Mouse (Mus musculus): Measurements from ENCODE around the gene Utf1.

Gene Utf1

GRCm38 (mm10) chr7:139943674-139944281 lies at the start of gene Utf1:
Gene Utf1 (plus strand): TSS chr7:139943789.
- DNase-seq (ENCODE audit: low spot score), result no peak

GRCm38 (mm10) chr7:139894655-139895557 lies 48.7 kb upstream of the Utf1 start, which contains the start of gene Kndc1:
Gene Kndc1 (plus strand): TSS chr7:139894696.
- DNase-seq (ENCODE audit: low spot score), result no peak

DNA sequence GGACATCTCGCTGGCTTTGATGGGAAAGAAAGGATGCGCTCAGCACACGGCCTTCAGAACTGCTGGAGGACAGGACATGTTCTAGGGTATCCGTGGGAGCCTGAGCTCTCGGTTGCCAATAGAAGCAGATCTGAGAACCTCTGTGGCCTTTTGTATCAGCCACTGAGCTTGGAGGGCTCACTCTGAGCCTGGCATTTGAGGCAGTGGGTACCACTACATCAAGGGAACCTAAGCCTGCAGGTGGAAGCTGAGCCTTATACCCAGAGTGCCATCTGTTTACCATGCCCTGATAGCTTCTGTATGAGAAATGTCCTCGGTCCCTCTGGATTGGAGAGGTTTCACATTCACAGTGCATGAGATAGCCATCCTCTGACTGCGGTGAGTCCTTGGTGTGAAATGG lies 47.3 kb upstream of the Utf1 start:
- no peak for DNase-seq (ENCODE audit: low spot score)

GRCm38 (mm10) chr7:139896796-139897195 lies 46.8 kb upstream of the Utf1 start:
- no peak for DNase-seq (ENCODE audit: low spot score)

DNA sequence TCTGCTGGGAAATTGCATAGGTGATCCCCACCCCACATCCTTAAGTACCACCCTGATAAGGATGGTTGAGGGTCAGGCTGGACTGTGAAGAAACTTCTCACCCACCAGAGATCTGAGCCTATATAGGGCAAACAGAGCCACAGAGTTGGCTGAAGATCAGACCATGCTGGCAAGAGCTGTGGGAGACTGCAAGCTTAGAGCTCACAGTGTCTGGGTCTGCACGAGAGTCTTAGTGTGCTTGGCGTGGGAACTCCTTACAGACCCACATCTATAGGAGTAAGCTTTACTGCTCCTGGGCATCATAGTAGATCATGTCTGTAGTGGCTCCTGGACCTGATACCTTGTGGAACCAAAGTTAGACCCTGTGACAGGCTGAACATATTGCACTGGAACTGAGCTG lies 45.0 kb upstream of the Utf1 start:
- no peak for DNase-seq (ENCODE audit: low spot score)

GRCm38 (mm10) chr7:139899505-139899904 lies 44.1 kb upstream of the Utf1 start:
- DNase-seq (ENCODE audit: low spot score), result no peak

- DNase-seq (ENCODE audit: low spot score), result no peak
These were observed 43.1 kb upstream of the Utf1 start for GRCm38 (mm10) chr7:139900456-139900855.

- DNase-seq (ENCODE audit: low spot score), result no peak
These were observed 42.7 kb upstream of the Utf1 start for GRCm38 (mm10) chr7:139900896-139901295.

- DNase-seq (ENCODE audit: low spot score), result no peak
These were observed 41.6 kb upstream of the Utf1 start for GRCm38 (mm10) chr7:139901981-139902380.

DNA sequence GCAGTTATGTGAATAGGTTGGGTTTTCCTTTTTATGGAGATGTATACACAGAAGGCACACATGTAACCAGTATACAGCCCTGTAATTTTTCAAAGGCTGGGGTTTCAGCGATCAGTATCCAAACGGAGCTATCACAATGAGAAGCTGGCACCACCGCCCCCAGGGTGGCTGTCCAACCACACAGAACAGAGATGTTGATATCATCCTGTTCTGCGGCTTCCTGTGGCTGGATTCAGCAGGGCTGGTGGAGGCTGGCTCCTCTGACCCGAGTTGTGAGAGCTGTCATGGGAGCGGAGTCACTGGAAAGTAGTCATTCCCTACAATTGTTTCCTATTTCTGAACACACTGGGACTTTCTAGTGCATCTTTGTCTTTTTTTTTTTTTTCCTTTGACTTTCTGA lies 38.3 kb upstream of the Utf1 start:
- no peak for DNase-seq (ENCODE audit: low spot score)

GRCm38 (mm10) chr7:139905661-139906060 lies 37.9 kb upstream of the Utf1 start:
- peak; percentile 14 for DNase-seq (ENCODE audit: low spot score)

- DNase-seq (ENCODE audit: low spot score), result no peak
These were observed 35.4 kb upstream of the Utf1 start for GRCm38 (mm10) chr7:139908176-139908575.

GRCm38 (mm10) chr7:139909469-139909868 lies 34.1 kb upstream of the Utf1 start:
- DNase-seq (ENCODE audit: low spot score), result no peak

GRCm38 (mm10) chr7:139910204-139910835 lies 33.3 kb upstream of the Utf1 start:
- DNase-seq (ENCODE audit: low spot score), result no peak

DNA sequence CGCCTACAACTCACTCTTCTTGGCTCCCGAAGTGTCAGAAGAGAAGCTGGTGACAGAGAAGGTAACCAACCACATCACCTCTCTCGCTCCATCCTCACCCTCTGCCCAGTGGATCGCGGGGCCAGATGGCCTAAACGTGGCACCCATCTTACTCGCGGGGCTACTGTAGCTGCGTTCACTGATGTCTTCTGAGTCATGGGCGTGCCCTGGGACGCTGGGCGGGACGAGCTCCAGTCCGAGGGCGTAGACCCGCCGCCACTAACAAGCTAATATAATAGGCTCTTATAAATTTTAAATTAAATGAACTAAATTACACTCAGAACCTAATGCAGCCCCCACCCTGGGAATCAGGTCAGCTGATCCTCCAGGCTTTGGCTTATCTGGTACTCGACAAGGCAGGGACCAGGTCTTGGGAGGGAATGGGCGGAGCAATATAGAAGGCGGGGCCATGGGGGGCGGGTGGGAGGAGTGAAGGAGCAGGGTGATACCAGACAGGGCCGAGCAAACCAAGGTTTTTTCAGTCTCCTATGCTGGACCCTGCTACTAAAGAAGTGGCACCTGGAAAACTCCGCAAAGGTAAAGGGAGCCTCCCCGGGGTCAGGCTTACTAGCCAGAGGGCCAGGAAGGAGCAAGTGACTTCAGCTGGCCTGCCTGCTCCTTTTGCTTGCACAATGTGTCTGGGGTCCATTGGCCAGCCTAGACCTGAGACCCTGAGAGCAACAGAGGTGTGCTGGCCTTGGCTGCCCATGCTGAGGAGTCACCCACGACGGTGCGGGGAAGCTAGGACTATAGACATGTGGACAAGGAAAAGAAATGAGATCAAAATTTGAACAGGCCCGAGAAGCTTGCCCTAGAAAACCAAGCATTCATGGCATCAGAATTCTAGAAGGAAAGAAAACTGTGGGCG lies 29.2 kb upstream of the Utf1 start:
- DNase-seq (ENCODE audit: low spot score), result no peak

GRCm38 (mm10) chr7:139915646-139916257 lies 27.8 kb upstream of the Utf1 start:
- no peak for DNase-seq (ENCODE audit: low spot score)

- DNase-seq (ENCODE audit: low spot score), result no peak
These were observed 27.2 kb upstream of the Utf1 start for GRCm38 (mm10) chr7:139916345-139916744.

DNA sequence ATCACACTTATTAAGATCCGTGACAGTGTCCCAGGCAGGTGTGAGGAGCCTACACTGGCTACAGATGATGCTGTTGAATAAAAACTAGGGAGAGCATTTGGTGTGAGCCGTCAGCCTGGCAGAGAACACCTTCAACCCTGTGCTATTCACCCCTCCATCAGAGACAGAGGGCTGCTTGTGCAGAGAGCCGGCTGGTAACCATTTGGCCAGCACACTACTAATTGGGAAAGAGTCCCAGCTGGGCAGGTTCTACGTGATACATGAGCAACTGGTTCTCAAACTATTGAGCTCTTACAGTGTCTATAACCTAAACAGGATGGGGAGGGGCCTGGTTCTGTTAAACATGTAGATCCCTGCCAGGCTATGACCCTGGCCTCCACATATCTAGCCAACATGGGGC lies 25.3 kb upstream of the Utf1 start:
- DNase-seq (ENCODE audit: low spot score), result no peak

DNA sequence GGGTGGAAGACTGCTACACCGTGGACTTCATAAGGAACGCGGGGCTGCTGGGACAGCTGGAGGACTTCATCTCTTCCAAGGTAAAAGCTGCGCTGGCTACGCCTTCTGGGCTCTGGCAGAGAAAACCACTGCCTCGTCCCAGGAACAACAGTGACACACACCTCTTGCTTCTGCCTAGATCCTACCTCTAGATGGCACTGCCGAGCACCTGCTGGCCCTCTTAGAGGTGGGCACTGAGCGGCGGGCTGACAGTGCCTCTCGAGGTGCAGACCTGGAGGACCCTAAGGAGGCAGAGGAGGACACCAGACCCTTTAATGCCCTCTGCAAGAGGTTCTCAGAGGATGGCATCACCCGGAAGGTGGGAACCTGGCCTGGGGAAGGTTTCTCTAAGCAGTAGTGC lies 12.9 kb upstream of the Utf1 start:
- peak; percentile 5 for DNase-seq (ENCODE audit: low spot score)

GRCm38 (mm10) chr7:139936705-139937104 lies 6.9 kb upstream of the Utf1 start:
- no peak for DNase-seq (ENCODE audit: low spot score)

DNA sequence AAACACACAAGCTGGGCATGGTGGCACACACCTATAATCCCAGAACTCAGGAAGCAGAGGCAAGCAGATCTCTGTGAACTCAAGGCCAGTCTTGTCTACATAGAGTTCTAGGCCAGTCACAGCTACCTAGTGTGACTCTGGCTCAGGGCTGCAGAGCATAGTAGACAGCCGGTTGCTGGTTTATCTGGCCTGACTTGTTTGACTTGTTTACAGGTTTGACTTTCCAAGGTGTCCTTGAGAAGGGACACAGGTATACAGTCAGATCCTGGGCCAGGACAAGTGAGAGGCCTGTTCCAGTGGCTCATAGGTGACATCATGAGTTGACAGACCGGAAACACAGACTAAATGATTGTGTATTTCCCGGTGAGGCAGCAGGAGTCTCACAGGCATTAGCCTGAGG lies 6.5 kb upstream of the Utf1 start:
- DNase-seq (ENCODE audit: low spot score), result no peak

Data from lung, postnatal 25 days (tissue).